Mouse (Mus musculus): ENCODE measurements around the gene Tcl1b3. TPM values are rescaled to one million over a fixed set of nuclear protein-coding genes. Genes with fewer than 3 reads are reported as not detected.

The Tcl1b3 gene
- polyA plus RNA-seq, 1 experiment from 2014 or later = not detected

Other genes starting within 250 kb of the Tcl1b3 start
- gene Syne3, start 181.2 kb upstream of the Tcl1b3 start, polyA plus RNA-seq (2014; fragmentation: Nextera tagmentation; extraction: Ambion mirVana) = 0.08 and 0.39 TPM in 2 replicates
- 188 and 190 TPM in 2 replicates for gene Glrx5, start 158.4 kb upstream of the Tcl1b3 start, polyA plus RNA-seq (2014; fragmentation: Nextera tagmentation; extraction: Ambion mirVana)
- not detected in 2 replicates for gene Tcl1b2, start 45.0 kb upstream of the Tcl1b3 start, polyA plus RNA-seq (2014; fragmentation: Nextera tagmentation; extraction: Ambion mirVana)
- not detected in 2 replicates for gene Tcl1b1, start 31.4 kb upstream of the Tcl1b3 start, polyA plus RNA-seq (2014; fragmentation: Nextera tagmentation; extraction: Ambion mirVana)
- not detected in 2 replicates for gene Tcl1b5, start 14.7 kb upstream of the Tcl1b3 start, polyA plus RNA-seq (2014; fragmentation: Nextera tagmentation; extraction: Ambion mirVana)
- not detected in 2 replicates for gene Tcl1b4, start 10.9 kb downstream of the Tcl1b3 start, polyA plus RNA-seq (2014; fragmentation: Nextera tagmentation; extraction: Ambion mirVana)
- not detected in 2 replicates for gene Tcl1, start 31.8 kb downstream of the Tcl1b3 start, polyA plus RNA-seq (2014; fragmentation: Nextera tagmentation; extraction: Ambion mirVana)
- gene Tunar, start 142.8 kb downstream of the Tcl1b3 start, polyA plus RNA-seq (2014; fragmentation: Nextera tagmentation; extraction: Ambion mirVana) = 0.46 and 0.57 TPM in 2 replicates